Mouse (Mus musculus) lung, embryonic 14.5 days (tissue): Measurements from ENCODE around the gene Gm7247. TPM values are rescaled to one million over a fixed set of nuclear protein-coding genes. Genes with fewer than 3 reads are reported as not detected.
"Not testable (repeated sequence)": the region's sequence is repeated elsewhere in the genome, so short reads cannot be mapped to it uniquely, and the experiment has no call there.

Source experiments
- ATAC-seq: fragments of 200-750 bp; cut with Nextera tagmentation; 2 replicates; pipeline ENCODE4 v1.8.0; 2017; ENCODE audit warnings: mild to moderate bottlenecking, moderate TSS enrichment, moderate library complexity; ENCODE audit not compliant: insufficient read depth
- DNase-seq: peaks from one replicate; pipeline ENCODE4 v3.0.0-alpha.2; 2015
- H3K27ac ChIP-seq: fragments of 300-500 bp; sonication (generic); 2 replicates; pipeline ENCODE4 v1.5.1; 2014; ENCODE audit warnings: low read depth, mild to moderate bottlenecking, moderate library complexity
- H3K27me3 ChIP-seq: fragments of 300-500 bp; sonication (generic); 2 replicates; pipeline ENCODE4 v1.6.1; 2014; ENCODE audit warnings: low read length, control low read depth; ENCODE audit not compliant: insufficient read depth
- H3K36me3 ChIP-seq: fragments of 300-500 bp; sonication (generic); 2 replicates; pipeline ENCODE4 v1.6.1; 2014; ENCODE audit warnings: control low read depth; ENCODE audit not compliant: insufficient read depth
- H3K4me1 ChIP-seq: fragments of 300-500 bp; sonication (generic); 2 replicates; pipeline ENCODE4 v1.6.1; 2014; ENCODE audit warnings: antibody characterized with exemption, control low read depth; ENCODE audit not compliant: insufficient read depth
- H3K4me2 ChIP-seq: fragments of 300-500 bp; sonication (generic); 2 replicates; pipeline ENCODE4 v1.6.1; 2014; ENCODE audit warnings: mild to moderate bottlenecking
- H3K4me3 ChIP-seq: fragments of 300-500 bp; sonication (generic); 2 replicates; pipeline ENCODE4 v1.5.1; 2014; ENCODE audit warnings: low read depth, low read length
- H3K9ac ChIP-seq: fragments of 300-500 bp; sonication (generic); 2 replicates; pipeline ENCODE4 v1.6.1; 2014
- H3K9me3 ChIP-seq: fragments of 300-500 bp; sonication (generic); 2 replicates; pipeline ENCODE4 v1.6.1; 2016; ENCODE audit warnings: low read depth, low read length, control low read depth
- CTCF ChIP-seq: IDR thresholded peaks from 2 replicates; pipeline ENCODE4 v1.5.1; 2016; ENCODE audit warnings: antibody characterized with exemption, low read depth
- WGBS: fragments of 180-500 bp; shearing (Covaris S2); extraction: QIAGEN DNeasy Blood & Tissue Kit; methylation state at CpG from one replicate; pipeline ENCODE4 v1.1.7; 2014; 5-methylcytosine and 5-hydroxymethylcytosine counted together
- polyA plus RNA-seq: library from polyadenylated mRNA; unstranded; fragments of >200 nt; fragmentation: Nextera tagmentation; extraction: Ambion mirVana; gene quantifications from 2 replicates; pipeline ENCODE4 v1.2.1, GENCODE M21; 2014

Gm7247 gene
- polyA plus RNA-seq, 1 experiment from 2014 or later, result not detected

DNA sequence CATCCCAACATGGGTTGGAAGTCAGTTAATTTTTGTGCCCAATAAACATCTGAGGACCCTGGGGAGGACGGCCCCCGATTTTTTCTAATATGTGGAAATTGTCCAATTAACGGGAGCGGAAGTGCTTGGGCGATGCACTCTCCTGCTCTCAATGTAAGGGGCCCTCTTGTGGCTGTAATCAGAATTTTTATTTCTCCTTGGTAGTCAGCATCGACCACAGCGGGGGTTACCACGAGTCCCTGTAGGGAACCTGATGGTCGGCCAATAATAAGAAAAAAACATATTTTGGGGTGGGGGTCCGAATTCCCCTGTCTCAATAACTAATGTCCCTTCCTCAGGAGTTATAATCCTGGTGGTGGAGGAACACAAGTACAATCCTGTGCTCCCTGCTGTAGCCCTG lies 118.7 kb downstream of the Gm7247 start:
- H3K4me2 ChIP-seq, H3K36me3 ChIP-seq, H3K9me3 ChIP-seq, H3K27ac ChIP-seq, H3K4me1 ChIP-seq, H3K9ac ChIP-seq, ATAC-seq, DNase-seq, H3K27me3 ChIP-seq, H3K4me3 ChIP-seq: not testable (repeated sequence)
- TF ChIP-seq CTCF, result 0 out of 2 replicates have a peak, but pooled peaks have one; percentile 8
- WGBS, result 88% methylated on average over 10 of the region's 10 CpGs

DNA sequence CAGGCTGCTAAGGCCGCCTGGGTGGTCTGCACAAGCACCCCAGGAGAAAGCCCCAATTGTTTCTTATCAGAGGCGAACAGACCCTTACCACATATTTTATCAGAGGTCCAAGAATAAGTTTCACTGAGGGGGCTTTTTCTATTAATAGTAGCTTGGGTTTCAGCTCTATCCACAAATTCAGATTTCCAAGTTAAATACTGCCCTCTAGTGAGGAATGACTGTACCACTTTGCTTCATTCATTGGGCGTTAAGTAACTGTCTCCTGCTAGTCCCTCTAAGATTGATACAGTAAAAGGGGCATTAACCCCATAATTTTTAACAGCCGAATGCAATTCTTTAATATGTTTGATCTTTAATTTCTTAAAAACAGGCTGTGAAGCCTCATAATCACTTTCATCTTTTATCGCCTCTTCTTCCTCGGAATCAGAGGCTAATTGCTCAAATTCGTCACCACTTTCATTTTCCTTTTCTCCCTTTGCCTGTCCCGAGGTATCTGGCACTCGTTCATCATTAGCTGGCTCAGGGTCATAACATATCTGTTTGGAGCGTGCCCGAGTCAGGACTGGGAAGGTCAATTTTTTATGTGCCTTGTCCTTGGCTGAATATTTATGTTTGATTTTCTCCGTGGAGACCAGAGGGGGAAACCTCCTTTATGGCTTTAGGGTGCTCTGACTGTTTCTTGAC lies 119.9 kb downstream of the Gm7247 start:
- not testable (repeated sequence) for H3K27me3 ChIP-seq, ATAC-seq, H3K9ac ChIP-seq, H3K4me1 ChIP-seq, H3K27ac ChIP-seq, H3K36me3 ChIP-seq, H3K4me2 ChIP-seq, H3K4me3 ChIP-seq, H3K9me3 ChIP-seq
- WGBS, result 62% methylated on average over 12 of the region's 12 CpGs
- peak; percentile 48 for DNase-seq

DNA sequence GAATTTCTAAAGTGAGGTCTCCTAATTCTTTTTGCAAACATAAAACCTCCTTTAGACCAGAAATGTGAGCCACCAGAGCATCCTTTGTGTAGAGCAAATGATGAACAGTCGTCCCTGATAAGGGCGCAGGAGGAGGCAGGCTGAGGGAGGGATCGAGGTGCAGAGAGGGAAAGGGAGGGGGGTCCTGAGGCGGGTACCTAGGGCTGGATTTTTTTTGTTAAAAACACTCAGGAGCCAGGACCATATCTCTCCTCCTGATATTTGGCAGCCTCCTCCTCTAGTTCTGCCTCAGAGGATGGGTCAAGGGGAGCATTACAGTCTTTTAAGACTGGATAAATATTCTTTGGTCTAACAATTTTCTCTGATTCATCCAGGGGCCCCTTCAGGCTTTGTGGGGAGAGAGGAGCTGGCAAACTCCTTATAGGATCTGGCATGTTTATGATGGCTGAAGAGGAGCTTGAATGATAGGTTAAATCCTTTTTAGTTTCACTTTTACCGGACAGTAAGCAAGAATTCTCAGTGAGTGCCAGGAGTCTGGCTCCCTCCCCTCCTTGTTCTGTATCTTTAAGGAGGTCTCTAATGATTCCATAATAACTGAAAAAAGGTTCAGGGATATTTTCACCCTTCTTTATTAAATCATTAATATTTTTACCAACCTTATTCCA lies 120.6 kb downstream of the Gm7247 start:
- no peak overlapping the region for H3K4me2 ChIP-seq

DNA sequence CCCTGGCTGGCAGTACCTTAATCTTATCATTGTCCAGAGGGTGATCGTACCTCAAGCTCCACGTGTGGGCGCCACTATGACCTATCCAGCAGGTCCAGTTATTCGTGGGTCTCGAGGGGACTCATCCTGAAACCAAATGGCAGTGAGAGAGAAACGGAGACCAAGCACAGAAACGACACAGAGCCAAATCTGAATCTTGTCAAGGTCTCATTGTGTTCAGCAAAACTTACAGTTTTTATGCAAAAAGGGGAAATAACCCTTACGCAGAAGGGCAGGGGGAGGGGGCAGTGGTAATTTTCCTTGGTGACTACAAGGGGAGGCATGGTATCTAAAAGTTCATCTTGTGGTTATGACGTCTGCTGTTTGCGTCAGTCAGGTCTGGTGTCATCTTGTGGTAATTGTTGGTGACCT lies 121.4 kb downstream of the Gm7247 start:
- DNase-seq, H3K9me3 ChIP-seq, H3K9ac ChIP-seq, H3K36me3 ChIP-seq, H3K27ac ChIP-seq, H3K4me3 ChIP-seq, ATAC-seq, H3K4me2 ChIP-seq, H3K4me1 ChIP-seq, H3K27me3 ChIP-seq: not testable (repeated sequence)
- 75% methylated on average over 10 of the region's 10 CpGs for WGBS

More for the DNA sequence above, 120.6 kb downstream of the Gm7247 start:
- no peak overlapping the region for H3K27ac ChIP-seq
- no peak overlapping the region for H3K4me3 ChIP-seq
- no peaks in the 10 kb centered on the region for H3K27me3 ChIP-seq
- no peaks in the 10 kb centered on the region for H3K9me3 ChIP-seq
- no peak for TF ChIP-seq CTCF
- no peak overlapping the region for H3K9ac ChIP-seq
- H3K36me3 ChIP-seq, result no peaks in the 10 kb centered on the region
- no peak for ATAC-seq
- no peak for DNase-seq
- H3K4me1 ChIP-seq, result no peaks in the 10 kb centered on the region
- 60% methylated on average over 5 of the region's 5 CpGs for WGBS

DNA sequence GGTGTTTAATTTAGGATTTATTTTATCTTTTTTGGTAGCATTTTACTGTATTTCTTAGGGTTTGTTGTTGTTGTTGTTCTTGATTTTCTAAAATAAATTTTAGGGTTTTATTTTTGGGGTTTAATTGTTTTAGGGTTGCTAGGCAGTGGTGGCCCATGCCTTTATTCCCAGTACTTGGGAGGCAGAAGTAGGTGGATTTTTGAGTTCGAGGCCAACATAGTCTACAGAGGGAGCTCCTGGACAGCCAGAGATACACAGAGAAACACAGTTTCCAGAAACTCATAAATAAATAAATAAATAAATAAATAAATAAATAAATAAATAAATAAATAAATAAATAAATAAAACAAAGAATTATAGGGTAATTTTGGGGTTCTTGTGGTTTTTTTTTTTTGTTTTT lies 122.1 kb downstream of the Gm7247 start:
- Histone ChIP-seq H3K4me2 (no peak overlapping the region), H3K27ac (no peak overlapping the region)
- no peak for ATAC-seq

DNA sequence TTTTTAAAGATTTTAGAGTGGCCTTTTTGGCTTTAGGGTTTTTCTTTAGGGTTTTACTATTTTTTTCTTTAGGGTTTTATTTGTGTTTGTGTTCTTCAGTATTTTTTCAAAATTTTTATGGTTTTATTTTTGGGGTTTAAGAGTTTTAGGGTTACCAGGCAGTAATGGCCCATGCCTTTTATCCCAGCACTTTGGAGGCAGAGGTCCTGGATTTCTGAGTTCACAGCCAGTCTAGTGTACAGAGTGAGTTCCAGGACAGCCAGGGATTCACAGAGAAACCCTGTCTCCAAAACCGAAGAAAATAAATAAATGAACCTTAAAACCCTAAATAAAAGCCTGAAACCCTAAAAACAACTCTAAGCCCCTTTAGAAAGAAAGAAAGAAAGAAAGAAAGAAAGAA lies 124.6 kb downstream of the Gm7247 start:
- Histone ChIP-seq H3K27me3 (no peaks in the 10 kb centered on the region), H3K4me2 (no peak overlapping the region), H3K4me1 (no peaks in the 10 kb centered on the region), H3K4me3 (no peak overlapping the region), H3K9me3 (no peaks in the 10 kb centered on the region), H3K27ac (no peak overlapping the region), H3K9ac (no peak overlapping the region), H3K36me3 (no peaks in the 10 kb centered on the region)
- ATAC-seq (no peak), DNase-seq (no peak)
- TF ChIP-seq CTCF, result no peak
- WGBS, result 61% methylated on average over 1 of the region's 1 CpGs

More for the DNA sequence above, 122.1 kb downstream of the Gm7247 start:
- Histone ChIP-seq H3K4me1 (no peaks in the 10 kb centered on the region), H3K9ac (no peak overlapping the region), H3K27me3 (no peaks in the 10 kb centered on the region), H3K9me3 (no peaks in the 10 kb centered on the region), H3K36me3 (no peaks in the 10 kb centered on the region), H3K4me3 (no peak overlapping the region)
- 90% methylated on average over 1 of the region's 1 CpGs for WGBS
- no peak for DNase-seq
- TF ChIP-seq CTCF, result no peak

DNA sequence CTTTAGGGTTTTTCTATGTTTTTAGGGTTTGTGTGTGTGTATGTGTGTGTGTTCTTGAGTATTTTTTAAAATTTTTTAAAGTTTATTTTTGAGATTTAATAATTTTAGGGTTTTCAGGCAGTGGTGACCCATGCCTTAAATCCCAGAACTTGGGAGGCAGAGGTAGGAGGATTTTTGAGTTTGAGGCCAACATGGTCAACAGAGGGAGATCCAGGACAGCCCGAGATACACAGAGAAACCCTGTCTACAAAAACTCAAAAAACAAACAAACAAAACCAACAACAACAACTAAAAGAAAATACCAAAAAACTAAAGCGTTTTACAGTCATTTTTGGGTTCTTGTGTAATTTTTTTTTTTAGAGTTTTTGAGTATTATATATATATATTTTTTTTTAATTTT lies 134.2 kb downstream of the Gm7247 start:
- 76% methylated on average over 2 of the region's 2 CpGs for WGBS
- Histone ChIP-seq H3K27me3 (no peaks in the 10 kb centered on the region), H3K36me3 (no peaks in the 10 kb centered on the region), H3K4me1 (no peaks in the 10 kb centered on the region), H3K9me3 (no peaks in the 10 kb centered on the region), H3K9ac (no peak overlapping the region), H3K4me3 (no peak overlapping the region), H3K27ac (no peak overlapping the region), H3K4me2 (no peak overlapping the region)
- TF ChIP-seq CTCF, result no peak
- DNase-seq (no peak), ATAC-seq (no peak)
